In genomic region chr4:41641199-41641822, GRCm38 (mm10) we compare ENCODE assay signal across 24 mouse cellular contexts. TPM values are rescaled to one million over a fixed set of nuclear protein-coding genes. Genes with fewer than 3 reads are reported as not detected.
"Had no signal": no experiment of that assay in that cellular context is flagged by ENCODE, and none has a peak within 500 bp of the region (broad histone marks: within the 10 kb centered on the region; RNA-seq: fewer than 3 reads in every experiment).

No protein-coding gene starts in this region.

- H3K27ac ChIP-seq: kidney, postnatal 0 days; limb, embryonic 13.5 days; liver, embryonic 12.5 days; lung, embryonic 15.5 days; neural tube, embryonic 12.5 days; stomach, postnatal 0 days had no signal

- H3K9me3 ChIP-seq: limb, embryonic 10.5 days; limb, embryonic 13.5 days; liver, embryonic 12.5 days; liver, embryonic 15.5 days; lung, embryonic 15.5 days; neural tube, embryonic 12.5 days had no signal

- H3K27me3 ChIP-seq: neural tube, embryonic 12.5 days had no signal

- H3K9ac ChIP-seq: limb, embryonic 13.5 days; liver, embryonic 12.5 days; liver, embryonic 15.5 days; lung, embryonic 15.5 days; neural tube, embryonic 12.5 days had no signal

- DNase-seq: kidney, adult 18-20 months; kidney, adult 9 months; kidney, postnatal 25 days; layer of hippocampus, adult 9-11 months; liver; lung, adult 18-20 months; lung, postnatal 10 days; lung, postnatal 36 days; right cerebral cortex, adult 18-20 months; right cerebral cortex, postnatal 14 days; right cerebral cortex, postnatal 4 days; thymus, adult 2 months; thymus, postnatal 14 days; thymus, postnatal 4 days had no signal

- H3K36me3 ChIP-seq: limb, embryonic 13.5 days; liver, embryonic 12.5 days; liver, embryonic 15.5 days; lung, embryonic 15.5 days had no signal

- H3K4me3 ChIP-seq: limb, embryonic 13.5 days; liver, embryonic 15.5 days; neural tube, embryonic 12.5 days had no signal

RNA-seq across cellular contexts. Expression of gene Enho, which starts 1.2 kb away (rescaled TPM):
- total RNA-seq: monocyte, adult 5-6 weeks; neutrophil, adult 5-6 weeks had no signal

RNA-seq across cellular contexts. Expression of gene Cntfr, which starts 55.6 kb away (rescaled TPM):
- total RNA-seq: monocyte, adult 5-6 weeks; neutrophil, adult 5-6 weeks had no signal
